Comparison of ENCODE assay signal across 17 mouse cellular contexts in the genomic region with DNA sequence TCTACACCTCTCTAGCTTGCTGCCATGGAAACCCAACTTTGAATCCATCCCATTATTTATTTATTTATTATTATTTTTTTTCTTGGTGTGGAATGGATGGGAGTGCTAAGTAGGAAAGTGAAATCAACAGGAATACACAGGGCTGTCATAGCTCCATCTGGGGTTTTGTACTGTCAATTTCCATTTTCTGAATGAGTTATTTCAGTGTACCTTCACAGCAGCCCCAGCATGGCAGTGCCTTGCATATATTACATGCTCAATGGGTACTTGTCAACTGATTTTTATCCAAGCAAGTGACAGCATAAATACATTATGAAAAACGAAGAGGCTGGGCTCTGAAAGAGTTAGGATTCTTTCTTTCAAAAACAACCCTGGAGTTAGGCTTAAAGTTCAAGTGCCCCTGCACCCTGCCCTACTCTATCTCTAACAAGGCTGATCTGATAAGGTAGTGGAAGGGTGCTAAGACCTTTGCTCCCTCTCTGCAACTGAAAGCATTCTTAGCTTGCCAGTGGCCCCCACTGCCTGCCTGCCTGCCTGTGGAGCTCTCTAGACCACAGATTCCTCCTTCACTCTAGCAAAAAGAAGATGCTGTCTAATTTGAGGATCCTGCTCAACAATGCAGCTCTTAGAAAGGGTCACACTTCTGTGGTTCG. TPM values are rescaled to one million over a fixed set of nuclear protein-coding genes. Genes with fewer than 3 reads are reported as not detected.
DNase-seq lines count a peak whose midpoint lies in the region; ATAC-seq and TF ChIP-seq lines count a peak whose summit lies in the region.
"Had no signal": no experiment of that assay in that cellular context is flagged by ENCODE, and none has a peak within 500 bp of the region (broad histone marks: within the 10 kb centered on the region; RNA-seq: fewer than 3 reads in every experiment).

A gene (plus strand): TSS at position 454 of the 653 bp plus-strand sequence.

- no peaks in the 10 kb centered on the region for H3K36me3 ChIP-seq in hindbrain, postnatal 0 days (ENCODE audit: insufficient read depth, low read length)
- H3K36me3 ChIP-seq in hindbrain, embryonic 11.5 days (ENCODE audit: control insufficient read depth, insufficient read depth, low read length) = no peaks in the 10 kb centered on the region
- no peaks in the 10 kb centered on the region for H3K36me3 ChIP-seq in forebrain, embryonic 16.5 days (ENCODE audit: control insufficient read depth, insufficient read depth)
- H3K36me3 ChIP-seq in intestine, postnatal 0 days (ENCODE audit: control insufficient read depth, insufficient read depth) = no peaks in the 10 kb centered on the region
- no peaks in the 10 kb centered on the region for H3K36me3 ChIP-seq in heart, embryonic 11.5 days (ENCODE audit: control insufficient read depth, insufficient read depth, low read length)
- H3K36me3 ChIP-seq: heart, embryonic 12.5 days; hindbrain, embryonic 12.5 days; limb, embryonic 10.5 days had no signal

- no peak for TF ChIP-seq CTCF in hindbrain, postnatal 0 days (IDR thresholded peaks at IDR 0.05; ENCODE audit: low read depth)
- TF ChIP-seq CTCF in intestine, postnatal 0 days (IDR thresholded peaks at IDR 0.05; ENCODE audit: low read depth) = no peak
- no peak for TF ChIP-seq CTCF in lung, adult 2 months (IDR thresholded peaks at IDR 0.05; ENCODE audit: insufficient read depth, low read length)

- no peak within 1 kb of the TSS for H3K27ac ChIP-seq in hindbrain, postnatal 0 days
- no peak within 1 kb of the TSS for H3K27ac ChIP-seq in hindbrain, embryonic 11.5 days (ENCODE audit: low read depth, low read length)
- no peak within 1 kb of the TSS for H3K27ac ChIP-seq in forebrain, embryonic 16.5 days (ENCODE audit: low read length)
- H3K27ac ChIP-seq in intestine, postnatal 0 days (ENCODE audit: low read depth, low read length) = no peak within 1 kb of the TSS; the same call in 1 of the 2 replicates
- H3K27ac ChIP-seq in heart, embryonic 11.5 days (ENCODE audit: low read depth, low read length) = no peak within 1 kb of the TSS
- H3K27ac ChIP-seq: hindbrain, embryonic 12.5 days; limb, embryonic 10.5 days had no signal

- no peak for TF ChIP-seq POLR2A in lung, adult 2 months (IDR thresholded peaks at IDR 0.05; ENCODE audit: borderline replicate concordance, extremely low read depth, low read depth, low read length)

- no peak within 1 kb of the TSS for H3K9ac ChIP-seq in hindbrain, postnatal 0 days (replicated peaks; ENCODE audit: low read length)
- H3K9ac ChIP-seq in hindbrain, embryonic 11.5 days (ENCODE audit: low read depth, low read length) = no peak within 1 kb of the TSS
- H3K9ac ChIP-seq in forebrain, embryonic 16.5 days (replicated peaks; ENCODE audit: low read depth, low read length) = no peak within 1 kb of the TSS
- no peak within 1 kb of the TSS for H3K9ac ChIP-seq in intestine, postnatal 0 days (ENCODE audit: low read depth, low read length)
- H3K9ac ChIP-seq in heart, embryonic 11.5 days (ENCODE audit: low read depth, low read length) = no peak within 1 kb of the TSS
- H3K9ac ChIP-seq: heart, embryonic 12.5 days; hindbrain, embryonic 12.5 days had no signal

- no peaks in the 10 kb centered on the region for H3K9me3 ChIP-seq in hindbrain, postnatal 0 days (ENCODE audit: low read length)
- H3K9me3 ChIP-seq in hindbrain, embryonic 11.5 days (ENCODE audit: control insufficient read depth, low read length) = no peaks in the 10 kb centered on the region
- H3K9me3 ChIP-seq in forebrain, embryonic 16.5 days (ENCODE audit: control insufficient read depth, low read length) = no peaks in the 10 kb centered on the region
- H3K9me3 ChIP-seq in intestine, postnatal 0 days (ENCODE audit: control insufficient read depth) = no peaks in the 10 kb centered on the region
- no peaks in the 10 kb centered on the region for H3K9me3 ChIP-seq in heart, embryonic 11.5 days (replicated peaks; ENCODE audit: control insufficient read depth, low read length)
- H3K9me3 ChIP-seq: heart, embryonic 12.5 days; hindbrain, embryonic 12.5 days; limb, embryonic 10.5 days had no signal

- DNase-seq in hindbrain, postnatal 0 days (ENCODE audit: low spot score) = peak; percentile 8
- DNase-seq in hindbrain, embryonic 11.5 days (ENCODE audit: low spot score) = no peak
- DNase-seq in retina, embryonic 14.5 days (ENCODE audit: low spot score) = peak; percentile 13
- DNase-seq in lung, adult 2 months = no peak
- DNase-seq: adrenal gland, adult 2 months; cerebellum, adult 11 months; gastrocnemius, postnatal 10 days; kidney, adult 9 months; layer of hippocampus, adult 9-11 months; right cerebral cortex, postnatal 25 days; thymus, postnatal 14 days had no signal

- no peak within 1 kb of the TSS for H3K4me2 ChIP-seq in hindbrain, postnatal 0 days (ENCODE audit: low read depth, low read length)
- no peak within 1 kb of the TSS for H3K4me2 ChIP-seq in hindbrain, embryonic 11.5 days (replicated peaks; ENCODE audit: low read depth, low read length)
- no peak within 1 kb of the TSS for H3K4me2 ChIP-seq in forebrain, embryonic 16.5 days (ENCODE audit: low read length)
- peak within 1 kb of the TSS; percentile 43 for H3K4me2 ChIP-seq in intestine, postnatal 0 days (replicated peaks; ENCODE audit: low read depth)
- no peak within 1 kb of the TSS for H3K4me2 ChIP-seq in heart, embryonic 11.5 days
- H3K4me2 ChIP-seq: heart, embryonic 12.5 days; hindbrain, embryonic 12.5 days had no signal

- 47% methylated on average over 2 of the region's 2 CpGs for WGBS in hindbrain, postnatal 0 days
- 61% methylated on average over 2 of the region's 2 CpGs for WGBS in hindbrain, embryonic 11.5 days
- WGBS in forebrain, embryonic 16.5 days = 41% methylated on average over 2 of the region's 2 CpGs
- WGBS in intestine, postnatal 0 days = 26% methylated on average over 2 of the region's 2 CpGs
- WGBS in heart, embryonic 11.5 days (ENCODE audit: insufficient replicate concordance) = 47% methylated on average over 2 of the region's 2 CpGs
- 34% methylated on average over 2 of the region's 2 CpGs for WGBS in lung, adult 2 months

- no peaks in the 10 kb centered on the region for H3K27me3 ChIP-seq in hindbrain, postnatal 0 days (ENCODE audit: insufficient read depth, low read length)
- no peaks in the 10 kb centered on the region for H3K27me3 ChIP-seq in hindbrain, embryonic 11.5 days (ENCODE audit: control insufficient read depth, insufficient read depth, low read length)
- no peaks in the 10 kb centered on the region for H3K27me3 ChIP-seq in forebrain, embryonic 16.5 days (replicated peaks; ENCODE audit: control insufficient read depth, insufficient read depth, low read length)
- H3K27me3 ChIP-seq in intestine, postnatal 0 days (replicated peaks; ENCODE audit: control insufficient read depth, insufficient read depth, low read length) = no peaks in the 10 kb centered on the region
- no peaks in the 10 kb centered on the region for H3K27me3 ChIP-seq in heart, embryonic 11.5 days (ENCODE audit: control insufficient read depth, insufficient read depth, low read length)
- H3K27me3 ChIP-seq: heart, embryonic 12.5 days; hindbrain, embryonic 12.5 days had no signal

- H3K4me3 ChIP-seq in hindbrain, postnatal 0 days (ENCODE audit: low read length) = no peak within 1 kb of the TSS
- H3K4me3 ChIP-seq in hindbrain, embryonic 11.5 days (ENCODE audit: low read depth, low read length) = no peak within 1 kb of the TSS
- H3K4me3 ChIP-seq in forebrain, embryonic 16.5 days (replicated peaks; ENCODE audit: low read length) = no peak within 1 kb of the TSS
- peak within 1 kb of the TSS; percentile 21 for H3K4me3 ChIP-seq in intestine, postnatal 0 days (ENCODE audit: low read depth, low read length)
- H3K4me3 ChIP-seq in heart, embryonic 11.5 days (ENCODE audit: low read depth, low read length) = no peak within 1 kb of the TSS
- H3K4me3 ChIP-seq in lung, adult 2 months (replicated peaks; ENCODE audit: extremely low read depth, low read depth, low read length) = no peak within 1 kb of the TSS
- H3K4me3 ChIP-seq: heart, embryonic 12.5 days; hindbrain, embryonic 12.5 days; limb, embryonic 10.5 days had no signal

- H3K4me1 ChIP-seq in hindbrain, postnatal 0 days (ENCODE audit: insufficient read depth, low read length) = no peaks in the 10 kb centered on the region
- H3K4me1 ChIP-seq in hindbrain, embryonic 11.5 days (replicated peaks; ENCODE audit: control insufficient read depth, insufficient read depth, low read length) = no peaks in the 10 kb centered on the region
- H3K4me1 ChIP-seq in forebrain, embryonic 16.5 days (replicated peaks; ENCODE audit: control insufficient read depth, insufficient read depth, low read length) = no peaks in the 10 kb centered on the region
- H3K4me1 ChIP-seq in intestine, postnatal 0 days (replicated peaks; ENCODE audit: control insufficient read depth, insufficient read depth, low read length) = no peaks in the 10 kb centered on the region
- no peaks in the 10 kb centered on the region for H3K4me1 ChIP-seq in heart, embryonic 11.5 days (ENCODE audit: control insufficient read depth, insufficient read depth, low read length)
- H3K4me1 ChIP-seq in lung, adult 2 months (ENCODE audit: control insufficient read depth, insufficient read depth, low read length) = peaks cover 2% of the 10 kb centered on the region; the same call in 1 of the 2 replicates
- H3K4me1 ChIP-seq: heart, embryonic 12.5 days; hindbrain, embryonic 12.5 days; limb, embryonic 10.5 days had no signal

- peak; percentile 76 for ATAC-seq in hindbrain, postnatal 0 days
- no peak for ATAC-seq in hindbrain, embryonic 11.5 days (ENCODE audit: low FRiP score)
- peak; percentile 82 for ATAC-seq in forebrain, embryonic 16.5 days
- peak; percentile 90 for ATAC-seq in intestine, postnatal 0 days
- ATAC-seq in heart, embryonic 11.5 days (replicated peaks; ENCODE audit: insufficient number of reproducible peaks, low FRiP score, low TSS enrichment) = no peak

RNA-seq across cellular contexts. Expression of the gene that starts here (rescaled TPM):
- not detected in 2 replicates for total RNA-seq in hindbrain, postnatal 0 days (2014; rRNA removed)
- polyA plus RNA-seq in hindbrain, postnatal 0 days (2015; fragmentation: Nextera tagmentation; extraction: Ambion mirVana) = 0.13 TPM in 1 of 2 replicates, not detected in the other
- polyA plus RNA-seq in hindbrain, embryonic 11.5 days (2014; fragmentation: Nextera tagmentation; extraction: Ambion mirVana) = not detected in 2 replicates
- polyA plus RNA-seq in forebrain, embryonic 16.5 days (2015; fragmentation: Nextera tagmentation; extraction: Ambion mirVana) = not detected in 2 replicates
- 42.9 and 50.2 TPM in 2 replicates for polyA plus RNA-seq in intestine, postnatal 0 days (2015; fragmentation: Nextera tagmentation; extraction: Ambion mirVana)
- 0.21 TPM in 1 of 2 replicates, not detected in the other for polyA plus RNA-seq in heart, embryonic 11.5 days (2014; fragmentation: Nextera tagmentation; extraction: Ambion mirVana)
- 0.21 TPM in 1 of 2 replicates, not detected in the other for polyA plus RNA-seq in lung, adult 2 months (2012; rRNA removed)
- polyA plus RNA-seq: adrenal gland, adult 2 months; heart, embryonic 12.5 days; hindbrain, embryonic 12.5 days; limb, embryonic 10.5 days had no signal

Comparison
In these comparisons a context has a peak if more than half of its experiments do, and no peak if none do; other contexts are left out.
1. RNA of the gene that starts here (polyA plus RNA-seq): 42.9 to 50.2 TPM in intestine, postnatal 0 days; 0.21 TPM in heart, embryonic 11.5 days, 0.21 TPM in lung, adult 2 months, 0.13 TPM in hindbrain, postnatal 0 days, not detected in hindbrain, embryonic 11.5 days and not detected in forebrain, embryonic 16.5 days; every median in the first group is over 10 times any median in the second.
2. Peak in DNase-seq and ATAC-seq in hindbrain, postnatal 0 days; RNA of the gene not detected or under 1 TPM.
3. Peak in ATAC-seq in forebrain, embryonic 16.5 days; RNA of the gene not detected or under 1 TPM.